In the genomic region with DNA sequence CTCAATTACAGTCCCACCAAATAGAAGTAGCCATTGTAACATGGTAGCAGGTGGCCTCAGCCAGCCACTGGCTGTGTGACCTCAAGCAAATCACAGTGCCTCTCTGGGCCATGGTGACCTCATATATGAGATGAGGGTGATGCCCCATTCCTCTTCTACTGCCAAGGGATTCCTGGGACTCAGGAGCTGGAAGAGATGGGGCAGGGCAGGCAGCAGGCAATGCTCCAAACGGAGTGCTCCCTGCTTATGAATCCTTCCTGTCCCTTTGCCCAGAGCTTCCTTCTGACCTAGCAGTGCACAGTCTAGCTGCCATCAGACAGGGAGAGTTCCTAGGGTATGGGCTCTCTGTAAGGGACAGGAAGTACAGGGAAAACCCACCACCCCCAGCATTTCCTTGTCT, we compare ENCODE assay signal across 30 mouse cellular contexts. TPM values are rescaled to one million over a fixed set of nuclear protein-coding genes. Genes with fewer than 3 reads are reported as not detected.
"Had no signal": no experiment of that assay in that cellular context is flagged by ENCODE, and none has a peak within 500 bp of the region (broad histone marks: within the 10 kb centered on the region; RNA-seq: fewer than 3 reads in every experiment).

No protein-coding gene starts in this region.

- H3K4me2 ChIP-seq: heart, embryonic 12.5 days; hindbrain, embryonic 12.5 days; hindbrain, embryonic 14.5 days; limb, embryonic 12.5 days had no signal

- DNase-seq: gastrocnemius, adult 2 months; gastrocnemius, postnatal 10 days; gastrocnemius, postnatal 25 days; heart, adult 18-20 months; heart, postnatal 10 days; heart, postnatal 4 days; kidney, postnatal 10 days; liver had no signal

- H3K27ac ChIP-seq: gastrocnemius, adult 2 months; heart, embryonic 10.5 days; hindbrain, embryonic 10.5 days; hindbrain, embryonic 12.5 days; hindbrain, embryonic 14.5 days; layer of hippocampus, adult 2 months; left cerebral cortex, adult 2 months; limb, embryonic 10.5 days; limb, embryonic 12.5 days; liver, embryonic 14.5 days had no signal

- H3K9me3 ChIP-seq: heart, embryonic 10.5 days; heart, embryonic 12.5 days; hindbrain, embryonic 10.5 days; hindbrain, embryonic 12.5 days; limb, embryonic 10.5 days; limb, embryonic 12.5 days had no signal

- H3K4me1 ChIP-seq: limb, embryonic 10.5 days; limb, embryonic 12.5 days had no signal

- H3K4me3 ChIP-seq: gastrocnemius, adult 2 months; heart, embryonic 10.5 days; heart, embryonic 12.5 days; hindbrain, embryonic 10.5 days; hindbrain, embryonic 12.5 days; layer of hippocampus, adult 2 months; left cerebral cortex, adult 2 months; limb, embryonic 10.5 days; limb, embryonic 12.5 days had no signal

- H3K9ac ChIP-seq: heart, embryonic 12.5 days; hindbrain, embryonic 12.5 days; hindbrain, embryonic 14.5 days; limb, embryonic 12.5 days; liver, embryonic 14.5 days had no signal

- H3K27me3 ChIP-seq: limb, embryonic 12.5 days had no signal

- ATAC-seq: forebrain, embryonic 16.5 days; hindbrain, embryonic 16.5 days; inflammation-experienced regulatory T-cells, adult 6 months; intestine, postnatal 0 days had no signal

- H3K36me3 ChIP-seq: heart, embryonic 10.5 days; heart, embryonic 12.5 days; hindbrain, embryonic 10.5 days; hindbrain, embryonic 12.5 days; limb, embryonic 10.5 days; limb, embryonic 12.5 days had no signal

RNA-seq across cellular contexts. Expression of gene Hnf4a, which starts 51.9 kb away (rescaled TPM):
- total RNA-seq: gastrocnemius, adult 2 months; gastrocnemius, postnatal 25 days; heart, adult 18-20 months; heart, adult 8-10 months; heart, postnatal 10 days; heart, postnatal 25 days; heart, postnatal 4 days; layer of hippocampus, adult 2 months; layer of hippocampus, postnatal 10 days; layer of hippocampus, postnatal 25 days; left cerebral cortex, adult 2 months; left cerebral cortex, postnatal 14 days; left cerebral cortex, postnatal 36 days had no signal
- polyA plus RNA-seq: frontal cortex, adult 2 months; heart, embryonic 14.5 days; hindbrain, embryonic 10.5 days; hindbrain, embryonic 12.5 days; hindbrain, embryonic 14.5 days; hindbrain, embryonic 16.5 days; inflammation-experienced regulatory T-cells, adult 6 months; limb, embryonic 10.5 days; limb, embryonic 12.5 days had no signal
